13 mouse cellular contexts compared by ENCODE assay signal in genomic region chr14:15897098-15897497, GRCm38 (mm10).
"Had no signal": no experiment of that assay in that cellular context is flagged by ENCODE, and none has a peak within 500 bp of the region (broad histone marks: within the 10 kb centered on the region; RNA-seq: fewer than 3 reads in every experiment).

No protein-coding gene starts in this region.

- ATAC-seq: midbrain, embryonic 16.5 days had no signal

- DNase-seq: lung, adult 18-20 months; lung, postnatal 10 days; lung, postnatal 4 days; midbrain, embryonic 14.5 days; retina, postnatal 1 day; right cerebral cortex, adult 18-20 months; right cerebral cortex, postnatal 25 days; right cerebral cortex, postnatal 4 days; spleen, adult 18-20 months; thymus, adult 18-20 months; thymus, postnatal 14 days; thymus, postnatal 36 days had no signal
